Mouse (Mus musculus): ENCODE data around the gene Hoxd9. TPM values are rescaled to one million over a fixed set of nuclear protein-coding genes. Genes with fewer than 3 reads are reported as not detected.

Hoxd9 gene
- polyA plus RNA-seq, 1 experiment from 2014 or later, result not detected

DNA sequence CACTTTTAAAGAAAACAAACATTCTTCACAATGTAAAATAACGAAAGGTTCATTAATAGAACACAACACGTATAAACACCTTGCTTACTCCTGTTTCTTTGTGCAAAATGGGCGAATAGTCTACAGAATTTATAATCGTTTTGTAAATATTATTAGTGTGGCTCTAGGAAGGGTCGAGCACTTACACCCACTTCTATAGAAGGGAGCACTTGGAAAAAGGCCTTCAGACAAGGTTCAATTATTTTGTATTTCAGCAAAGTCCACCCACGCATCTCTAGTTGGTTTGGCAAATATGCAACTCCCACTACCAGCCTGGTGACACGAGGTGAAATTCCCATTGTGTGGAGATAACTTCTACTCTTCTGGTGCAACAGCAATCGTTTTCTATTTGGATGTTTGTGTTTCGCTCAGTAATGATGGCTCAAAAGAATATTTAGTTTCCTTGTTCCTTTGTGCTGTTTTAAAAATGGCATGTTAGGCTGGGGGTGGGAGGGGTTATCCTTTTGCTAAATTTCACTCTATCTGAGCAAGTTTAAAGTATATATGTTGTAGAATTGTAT lies 51.0 kb downstream of the Hoxd9 start:
- no peak overlapping the region for H3K4me2 ChIP-seq (replicated peaks)
- no peak overlapping the region for H3K27ac ChIP-seq (replicated peaks)
- H3K9me3 ChIP-seq, result no peaks in the 10 kb centered on the region
- H3K4me1 ChIP-seq, result peaks cover 15% of the 10 kb centered on the region
- no peaks in the 10 kb centered on the region for H3K36me3 ChIP-seq
- peaks cover 98% of the 10 kb centered on the region for H3K27me3 ChIP-seq
- no peak overlapping the region for H3K4me3 ChIP-seq
- H3K9ac ChIP-seq (replicated peaks), result no peak overlapping the region
- ATAC-seq (replicated peaks), result no peak
- WGBS, result 2% methylated on average over 9 of the region's 9 CpGs

- H3K4me2 ChIP-seq (replicated peaks), result peak overlapping the region; percentile 12
- peaks cover 98% of the 10 kb centered on the region for H3K27me3 ChIP-seq
- no peaks in the 10 kb centered on the region for H3K36me3 ChIP-seq
- H3K4me3 ChIP-seq, result no peak overlapping the region
- no peak for ATAC-seq (replicated peaks)
- H3K9ac ChIP-seq (replicated peaks), result no peak overlapping the region
- under 1% methylated on average over 47 of the region's 47 CpGs for WGBS
- H3K4me1 ChIP-seq, result peaks cover 15% of the 10 kb centered on the region
- H3K9me3 ChIP-seq, result no peaks in the 10 kb centered on the region
- H3K27ac ChIP-seq (replicated peaks), result no peak overlapping the region
Observed at GRCm38 (mm10) chr2:74749337-74750121, 52.0 kb downstream of the Hoxd9 start.

MicroRNA genes within 50 kb of the gene (microRNA counts, 519-probe panel; counts per million panel counts)
- 319 counts per million, percentile 1 among the panel's probes with 10 or more counts for microRNA mmu-miR-10b

Small RNAs within 50 kb of the gene (microRNA-seq; reads per million reads assigned to microRNA genes)
- not detected for gene Gm44463
- gene Mir10b, result 151 reads per million, percentile 59 among the genes with 10 or more reads in this experiment

Other genes with a start within 250 kb of the Hoxd9 start
- 46.8 and 48.3 TPM in 2 replicates for gene Lnpk, start 118.3 kb upstream of the Hoxd9 start, polyA plus RNA-seq (2015; fragmentation: Nextera tagmentation; extraction: Ambion mirVana)
- gene Evx2, start 38.2 kb upstream of the Hoxd9 start, polyA plus RNA-seq (2015; fragmentation: Nextera tagmentation; extraction: Ambion mirVana), result not detected in 2 replicates
- gene Hoxd13, start 29.4 kb upstream of the Hoxd9 start, polyA plus RNA-seq (2015; fragmentation: Nextera tagmentation; extraction: Ambion mirVana), result not detected in 2 replicates
- not detected in 2 replicates for gene Hoxd12, start 22.7 kb upstream of the Hoxd9 start, polyA plus RNA-seq (2015; fragmentation: Nextera tagmentation; extraction: Ambion mirVana)
- gene Hoxd11, start 18.2 kb upstream of the Hoxd9 start, polyA plus RNA-seq (2015; fragmentation: Nextera tagmentation; extraction: Ambion mirVana), result not detected in 2 replicates
- gene Hoxd10, start 5.8 kb upstream of the Hoxd9 start, polyA plus RNA-seq (2015; fragmentation: Nextera tagmentation; extraction: Ambion mirVana), result not detected in 2 replicates
- gene Hoxd8, start 6.9 kb downstream of the Hoxd9 start, polyA plus RNA-seq (2015; fragmentation: Nextera tagmentation; extraction: Ambion mirVana), result 0.10 TPM in 1 of 2 replicates, not detected in the other
- not detected in 2 replicates for gene Hoxd3, start 14.2 kb downstream of the Hoxd9 start, polyA plus RNA-seq (2015; fragmentation: Nextera tagmentation; extraction: Ambion mirVana)
- gene Hoxd4, start 14.2 kb downstream of the Hoxd9 start, polyA plus RNA-seq (2015; fragmentation: Nextera tagmentation; extraction: Ambion mirVana), result not detected in 2 replicates
- not detected in 2 replicates for gene Gm28230, start 29.0 kb downstream of the Hoxd9 start, polyA plus RNA-seq (2015; fragmentation: Nextera tagmentation; extraction: Ambion mirVana)
- not detected in 2 replicates for gene Hoxd1, start 65.3 kb downstream of the Hoxd9 start, polyA plus RNA-seq (2015; fragmentation: Nextera tagmentation; extraction: Ambion mirVana)
- gene Mtx2, start 128.1 kb downstream of the Hoxd9 start, polyA plus RNA-seq (2015; fragmentation: Nextera tagmentation; extraction: Ambion mirVana), result 124 and 133 TPM in 2 replicates